Mouse (Mus musculus) erythroblast, embryonic 14.5 days (primary cell): Measurements from ENCODE around the gene Ppp1r16b.

Source experiments
- GATA1 ChIP-seq: IDR thresholded peaks from 2 replicates; pipeline ENCODE4 v1.6.1; 2012; ENCODE audit warnings: low read length, inconsistent platforms, mixed read lengths
- TAL1 ChIP-seq: IDR thresholded peaks from 3 replicates; pipeline ENCODE4 v1.6.1; 2012; ENCODE audit warnings: low read length, inconsistent platforms, mixed read lengths

DNA sequence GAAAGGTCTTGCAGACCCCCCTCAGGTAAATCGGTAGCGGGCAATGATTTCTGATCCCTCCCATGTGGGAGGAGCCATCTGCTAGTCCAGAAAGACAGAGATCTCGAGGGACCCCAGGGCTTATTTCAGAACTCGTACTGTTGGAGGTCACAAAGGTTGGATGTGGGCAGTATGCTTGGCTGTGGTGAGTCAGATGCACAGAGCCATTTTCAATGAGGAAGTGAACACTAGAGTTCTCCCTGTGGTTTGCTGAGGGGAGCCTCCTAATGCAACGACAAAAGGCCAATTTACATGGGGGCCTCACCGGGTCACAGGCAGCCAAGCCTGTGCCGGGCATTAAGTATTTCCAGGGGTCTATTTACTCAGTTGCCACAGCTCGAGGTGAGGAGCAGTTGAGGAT is 12.7 kb downstream of the Ppp1r16b start:
- TF ChIP-seq TAL1 (no peak), GATA1 (no peak)
